Mouse (Mus musculus): ENCODE measurements at regions not wholly inside any gene's neighbourhood (a gene's known extent, or its start where the extent isn't known, plus 50 kb on each side); places are given as distances from the start of the nearest gene placed in this dataset.

DNA sequence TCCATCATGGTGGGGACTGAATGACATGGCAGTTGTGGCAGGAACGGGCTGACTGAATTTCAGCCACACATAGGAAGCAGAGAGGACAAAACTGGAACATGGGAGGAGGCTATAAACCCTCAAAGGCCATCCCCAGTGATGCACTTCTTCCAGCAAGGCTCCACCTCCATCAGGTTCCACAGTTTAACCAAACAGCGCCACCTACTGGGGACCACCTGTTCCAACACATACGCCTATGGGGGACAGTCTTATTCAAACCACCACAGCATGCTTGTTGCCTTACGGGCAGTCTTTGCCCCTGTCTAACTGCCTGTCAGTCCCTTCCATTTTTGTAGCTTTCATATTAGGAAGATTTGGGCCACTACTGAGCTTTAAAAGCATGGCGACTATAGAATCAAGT lies 52.6 kb upstream of the Fam13c start:
- TF ChIP-seq CTCF (IDR thresholded peaks at IDR 0.05) (no peak), EP300 (IDR thresholded peaks at IDR 0.05) (no peak)
